Mouse (Mus musculus) kidney, adult 2 months (tissue): Measurements from ENCODE around the gene R3hcc1l.

ENCODE experiments used
- CTCF ChIP-seq: fragments of 200-500 bp; conservative IDR thresholded peaks from 2 replicates; pipeline ENCODE4 v1.5.1; 2011; ENCODE audit warnings: low read depth, mild to moderate bottlenecking, control low read depth, low read length, moderate library complexity, mixed read lengths; ENCODE audit not compliant: insufficient read depth, insufficient read length
- POLR2A ChIP-seq: fragments of 200-500 bp; IDR thresholded peaks from one replicate; pipeline ENCODE4 v1.6.1; 2011; ENCODE audit warnings: low read depth, low read length, control low read depth

DNA sequence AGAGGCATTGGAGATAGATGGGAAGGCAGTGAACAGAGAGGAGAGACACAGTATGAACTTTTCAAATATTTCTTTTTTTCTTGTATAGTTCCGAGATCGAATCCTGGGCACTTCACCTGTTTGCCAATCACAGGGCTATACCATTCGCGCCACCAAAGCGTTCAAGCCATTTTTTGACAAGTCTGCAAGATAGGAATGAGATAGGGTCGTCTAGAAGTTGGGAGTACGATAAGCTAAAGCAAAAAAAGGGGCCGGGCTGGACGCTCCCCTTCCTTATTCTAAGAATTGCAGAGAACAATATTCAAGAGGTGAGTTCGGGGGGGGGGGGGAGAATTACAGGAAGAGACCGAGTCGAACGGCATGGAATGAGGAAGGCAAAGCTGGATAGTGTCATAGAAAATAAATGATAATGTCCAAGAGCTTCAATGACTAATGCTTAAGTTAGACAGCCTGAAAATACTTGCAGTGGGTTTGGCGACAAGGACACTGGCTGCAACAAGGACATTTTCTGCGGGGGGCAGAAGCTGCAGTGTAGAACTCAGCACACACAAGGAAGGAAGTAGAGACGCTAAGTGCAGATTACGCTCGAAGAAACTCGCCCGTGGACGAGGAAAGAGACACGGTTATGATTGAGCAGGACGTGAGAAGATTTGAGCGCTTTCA, 471 bp upstream of the R3hcc1l start:
- TF ChIP-seq CTCF: no peak
- TF ChIP-seq POLR2A: no peak
